ENCODE assay signal across 25 mouse cellular contexts in the genomic region with DNA sequence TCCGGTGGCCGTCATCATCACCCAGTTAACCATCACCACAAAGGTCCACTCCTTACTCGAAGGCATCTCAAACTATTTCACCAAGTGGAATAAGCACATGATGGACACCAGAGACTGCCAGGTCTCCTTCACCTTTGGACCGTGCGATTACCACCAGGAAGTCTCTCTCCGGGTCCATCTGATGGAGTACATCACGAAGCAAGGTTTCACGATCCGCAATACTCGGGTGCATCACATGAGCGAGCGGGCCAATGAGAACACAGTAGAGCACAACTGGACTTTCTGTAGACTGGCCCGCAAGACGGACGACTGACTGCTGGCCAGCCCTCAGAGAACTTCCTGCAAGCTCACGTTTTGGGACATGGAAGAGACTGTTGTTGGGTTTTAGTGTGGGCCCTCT. TPM values are rescaled to one million over a fixed set of nuclear protein-coding genes. Genes with fewer than 3 reads are reported as not detected.
DNase-seq lines count a peak whose midpoint lies in the region; ATAC-seq lines count a peak whose summit lies in the region.
"Had no signal": no experiment of that assay in that cellular context is flagged by ENCODE, and none has a peak within 500 bp of the region (broad histone marks: within the 10 kb centered on the region; RNA-seq: fewer than 3 reads in every experiment).

No protein-coding gene starts in this region.

- 96% methylated on average over 16 of the region's 16 CpGs for WGBS in liver, embryonic 11.5 days
- WGBS in forebrain, embryonic 13.5 days, result 96% methylated on average over 16 of the region's 16 CpGs

- no peak for ATAC-seq in liver, embryonic 11.5 days (replicated peaks; ENCODE audit: low FRiP score)
- ATAC-seq in forebrain, embryonic 13.5 days, result no peak
- ATAC-seq: CD4-positive, CD25-positive, alpha-beta regulatory T cell, adult 4 months; forebrain, embryonic 15.5 days had no signal

- H3K27ac ChIP-seq in liver, embryonic 11.5 days (ENCODE audit: low read depth, low read length), result no peak overlapping the region
- no peak overlapping the region for H3K27ac ChIP-seq in forebrain, embryonic 13.5 days
- H3K27ac ChIP-seq: embryonic facial prominence, embryonic 12.5 days; embryonic facial prominence, embryonic 15.5 days; forebrain, embryonic 15.5 days; hindbrain, embryonic 12.5 days; hindbrain, embryonic 15.5 days had no signal

- no peaks in the 10 kb centered on the region for H3K27me3 ChIP-seq in liver, embryonic 11.5 days (replicated peaks; ENCODE audit: control insufficient read depth, insufficient read depth, low read length)
- H3K27me3 ChIP-seq in forebrain, embryonic 13.5 days, result no peaks in the 10 kb centered on the region
- H3K27me3 ChIP-seq: embryonic facial prominence, embryonic 12.5 days; embryonic facial prominence, embryonic 15.5 days; forebrain, embryonic 15.5 days; hindbrain, embryonic 15.5 days had no signal

- DNase-seq in kidney, adult 18-20 months, result peak; percentile 67
- DNase-seq in kidney, postnatal 14 days, result no peak
- peak; percentile 91 for DNase-seq in kidney, adult 9 months
- no peak for DNase-seq in kidney, postnatal 10 days
- DNase-seq in liver, embryonic 11.5 days (ENCODE audit: low spot score), result peak; percentile 16
- no peak for DNase-seq in liver
- DNase-seq: adrenal gland, adult 2 months; adrenal gland, postnatal 14 days; cerebellum, adult 11 months; cerebellum, adult 2 months; cerebellum, adult 9-11 months; cerebellum, postnatal 25 days; gastrocnemius, postnatal 25 days had no signal

- no peak overlapping the region for H3K4me2 ChIP-seq in liver, embryonic 11.5 days
- no peak overlapping the region for H3K4me2 ChIP-seq in forebrain, embryonic 13.5 days
- H3K4me2 ChIP-seq: embryonic facial prominence, embryonic 12.5 days; embryonic facial prominence, embryonic 15.5 days; forebrain, embryonic 15.5 days; heart, embryonic 11.5 days; hindbrain, embryonic 12.5 days; hindbrain, embryonic 15.5 days had no signal

- H3K4me3 ChIP-seq in liver, embryonic 11.5 days (ENCODE audit: low read depth, low read length), result no peak overlapping the region
- H3K4me3 ChIP-seq in forebrain, embryonic 13.5 days, result no peak overlapping the region
- H3K4me3 ChIP-seq: embryonic facial prominence, embryonic 12.5 days; embryonic facial prominence, embryonic 15.5 days; forebrain, embryonic 15.5 days; hindbrain, embryonic 12.5 days; hindbrain, embryonic 15.5 days had no signal

- H3K9ac ChIP-seq in liver, embryonic 11.5 days (ENCODE audit: low read depth, low read length), result no peak overlapping the region
- no peak overlapping the region for H3K9ac ChIP-seq in forebrain, embryonic 13.5 days
- H3K9ac ChIP-seq: embryonic facial prominence, embryonic 12.5 days; embryonic facial prominence, embryonic 15.5 days; forebrain, embryonic 15.5 days; hindbrain, embryonic 12.5 days; hindbrain, embryonic 15.5 days had no signal

- H3K4me1 ChIP-seq in liver, embryonic 11.5 days (replicated peaks; ENCODE audit: control insufficient read depth, insufficient read depth, low read length), result peaks cover 3% of the 10 kb centered on the region; the same call in 1 of the 2 replicates
- peaks cover 22% of the 10 kb centered on the region for H3K4me1 ChIP-seq in forebrain, embryonic 13.5 days
- H3K4me1 ChIP-seq: embryonic facial prominence, embryonic 15.5 days had no signal

- H3K36me3 ChIP-seq in liver, embryonic 11.5 days (ENCODE audit: control insufficient read depth, insufficient read depth, low read length), result peaks cover 4% of the 10 kb centered on the region; the same call in 1 of the 2 replicates
- H3K36me3 ChIP-seq in forebrain, embryonic 13.5 days (ENCODE audit: poor library complexity, severe bottlenecking), result peaks cover 22% of the 10 kb centered on the region

- no peaks in the 10 kb centered on the region for H3K9me3 ChIP-seq in liver, embryonic 11.5 days (ENCODE audit: control insufficient read depth, low read length)
- no peaks in the 10 kb centered on the region for H3K9me3 ChIP-seq in forebrain, embryonic 13.5 days (replicated peaks)
- H3K9me3 ChIP-seq: embryonic facial prominence, embryonic 12.5 days; embryonic facial prominence, embryonic 15.5 days; forebrain, embryonic 15.5 days; hindbrain, embryonic 12.5 days; hindbrain, embryonic 15.5 days had no signal

RNA-seq across cellular contexts. Expression of gene Kctd6, which starts 8.6 kb away (rescaled TPM):
- 9.0 and 10.6 TPM in 2 replicates for polyA plus RNA-seq in liver, embryonic 11.5 days (2014; fragmentation: Nextera tagmentation; extraction: Ambion mirVana)
- polyA plus RNA-seq in forebrain, embryonic 13.5 days (2015; fragmentation: Nextera tagmentation; extraction: Ambion mirVana), result 4.6 and 5.6 TPM in 2 replicates

RNA-seq across cellular contexts. Expression of gene Acox2, which starts 36.6 kb away (rescaled TPM):
- 1.0 and 1.2 TPM in 2 replicates for polyA plus RNA-seq in liver, embryonic 11.5 days (2014; fragmentation: Nextera tagmentation; extraction: Ambion mirVana)
- not detected in 2 replicates for polyA plus RNA-seq in forebrain, embryonic 13.5 days (2015; fragmentation: Nextera tagmentation; extraction: Ambion mirVana)
- polyA plus RNA-seq: C2C12; CD4-positive, CD25-positive, alpha-beta regulatory T cell, adult 4 months; embryonic facial prominence, embryonic 12.5 days; forebrain, embryonic 11.5 days; forebrain, embryonic 15.5 days; heart, embryonic 14.5 days; heart, postnatal 0 days had no signal

RNA-seq across cellular contexts. Expression of gene Pdhb, which starts 49.7 kb away (rescaled TPM):
- 196 and 210 TPM in 2 replicates for polyA plus RNA-seq in liver, embryonic 11.5 days (2014; fragmentation: Nextera tagmentation; extraction: Ambion mirVana)
- polyA plus RNA-seq in forebrain, embryonic 13.5 days (2015; fragmentation: Nextera tagmentation; extraction: Ambion mirVana), result 238 and 247 TPM in 2 replicates

Comparison
In these comparisons a context has a peak if more than half of its experiments do, and no peak if none do; other contexts are left out.
1. DNase-seq: peak in kidney, adult 18-20 months (single experiment), kidney, adult 9 months (single experiment) and liver, embryonic 11.5 days (single experiment); none in kidney, postnatal 14 days (single experiment), kidney, postnatal 10 days (single experiment) and liver (single experiment).